In the genomic region with DNA sequence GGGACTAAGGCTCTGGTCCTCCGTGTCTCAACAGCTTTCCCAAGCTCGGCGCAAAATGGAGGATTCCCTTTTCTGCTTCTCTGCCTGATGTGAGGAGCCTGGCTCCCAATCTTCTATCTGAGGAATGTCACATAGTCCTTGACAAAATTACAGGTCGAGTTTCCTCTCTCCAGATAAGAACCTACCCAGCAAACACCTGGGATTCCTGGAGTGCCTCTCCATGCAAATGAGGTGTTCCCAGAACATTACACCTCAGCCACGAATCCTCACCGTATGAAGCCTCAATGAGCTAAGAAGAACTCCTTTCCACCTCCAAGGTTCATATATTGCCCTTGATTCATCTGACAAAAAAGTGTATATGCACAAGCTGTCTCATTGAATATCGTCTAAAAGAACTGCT, we compare ENCODE assay signal across 11 mouse cellular contexts. TPM values are rescaled to one million over a fixed set of nuclear protein-coding genes. Genes with fewer than 3 reads are reported as not detected.
DNase-seq lines count a peak whose midpoint lies in the region; ATAC-seq lines count a peak whose summit lies in the region.
"Had no signal": no experiment of that assay in that cellular context is flagged by ENCODE, and none has a peak within 500 bp of the region (broad histone marks: within the 10 kb centered on the region; RNA-seq: fewer than 3 reads in every experiment).

No protein-coding gene starts in this region.

- no peak overlapping the region for H3K4me3 ChIP-seq in heart, embryonic 16.5 days (ENCODE audit: low read length)
- H3K4me3 ChIP-seq in embryonic facial prominence, embryonic 13.5 days = peak overlapping the region; percentile 40
- H3K4me3 ChIP-seq in intestine, embryonic 16.5 days (ENCODE audit: low read length) = peak overlapping the region; percentile 37
- peak overlapping the region; percentile 46 for H3K4me3 ChIP-seq in midbrain, embryonic 15.5 days

- DNase-seq in heart, postnatal 36 days = no peak
- no peak for DNase-seq in embryo, embryonic 9.5 days (ENCODE audit: extremely low spot score)
- no peak for DNase-seq in adrenal gland, adult 2 months
- DNase-seq: kidney, postnatal 14 days had no signal

- no peaks in the 10 kb centered on the region for H3K27me3 ChIP-seq in heart, embryonic 16.5 days (ENCODE audit: control insufficient read depth, insufficient read depth, low read length)
- no peaks in the 10 kb centered on the region for H3K27me3 ChIP-seq in embryonic facial prominence, embryonic 13.5 days
- no peaks in the 10 kb centered on the region for H3K27me3 ChIP-seq in intestine, embryonic 16.5 days (replicated peaks; ENCODE audit: control insufficient read depth, insufficient read depth, low read length)
- H3K27me3 ChIP-seq in midbrain, embryonic 15.5 days (replicated peaks) = no peaks in the 10 kb centered on the region

- H3K27ac ChIP-seq in heart, embryonic 16.5 days (ENCODE audit: low read length) = no peak overlapping the region
- no peak overlapping the region for H3K27ac ChIP-seq in embryonic facial prominence, embryonic 13.5 days
- H3K27ac ChIP-seq in intestine, embryonic 16.5 days (ENCODE audit: low read length) = no peak overlapping the region
- H3K27ac ChIP-seq in midbrain, embryonic 15.5 days = no peak overlapping the region

- ATAC-seq in heart, embryonic 16.5 days (replicated peaks; ENCODE audit: extremely low read depth, insufficient read depth, low FRiP score) = no peak
- ATAC-seq in embryonic facial prominence, embryonic 13.5 days (ENCODE audit: insufficient number of reproducible peaks, insufficient read depth, low FRiP score, low TSS enrichment, low read depth) = no peak
- ATAC-seq in intestine, embryonic 16.5 days = no peak
- ATAC-seq in midbrain, embryonic 15.5 days (replicated peaks) = no peak
- ATAC-seq in frontal cortex, adult (ENCODE audit: low TSS enrichment) = no peak
- ATAC-seq: CD4-positive, CD25-positive, alpha-beta regulatory T cell, adult 4 months had no signal

- peaks cover 8% of the 10 kb centered on the region for H3K4me1 ChIP-seq in heart, embryonic 16.5 days (ENCODE audit: control insufficient read depth, insufficient read depth, low read length)
- peaks cover 24% of the 10 kb centered on the region for H3K4me1 ChIP-seq in embryonic facial prominence, embryonic 13.5 days
- H3K4me1 ChIP-seq in intestine, embryonic 16.5 days (ENCODE audit: control insufficient read depth, insufficient read depth, low read length) = peaks cover 8% of the 10 kb centered on the region
- peaks cover 6% of the 10 kb centered on the region; the same call in 1 of the 2 replicates for H3K4me1 ChIP-seq in midbrain, embryonic 15.5 days

- no peaks in the 10 kb centered on the region for H3K36me3 ChIP-seq in heart, embryonic 16.5 days (ENCODE audit: control insufficient read depth, insufficient read depth)
- H3K36me3 ChIP-seq in embryonic facial prominence, embryonic 13.5 days = no peaks in the 10 kb centered on the region
- H3K36me3 ChIP-seq in intestine, embryonic 16.5 days (ENCODE audit: control insufficient read depth, insufficient read depth, low read length) = no peaks in the 10 kb centered on the region
- no peaks in the 10 kb centered on the region for H3K36me3 ChIP-seq in midbrain, embryonic 15.5 days (replicated peaks)

- H3K9me3 ChIP-seq in heart, embryonic 16.5 days (replicated peaks; ENCODE audit: control insufficient read depth, low read length) = 0 out of 2 replicates have a peak, but pooled peaks cover 3% of the 10 kb centered on the region
- H3K9me3 ChIP-seq in embryonic facial prominence, embryonic 13.5 days = no peaks in the 10 kb centered on the region
- no peaks in the 10 kb centered on the region for H3K9me3 ChIP-seq in intestine, embryonic 16.5 days (ENCODE audit: control insufficient read depth, low read length)
- no peaks in the 10 kb centered on the region for H3K9me3 ChIP-seq in midbrain, embryonic 15.5 days

- 45% methylated on average over 7 of the region's 7 CpGs for WGBS in heart, embryonic 16.5 days
- 37% methylated on average over 7 of the region's 7 CpGs for WGBS in embryonic facial prominence, embryonic 13.5 days
- WGBS in intestine, embryonic 16.5 days = 46% methylated on average over 7 of the region's 7 CpGs
- 37% methylated on average over 7 of the region's 7 CpGs for WGBS in midbrain, embryonic 15.5 days

- no peak overlapping the region for H3K9ac ChIP-seq in heart, embryonic 16.5 days (ENCODE audit: low read length)
- no peak overlapping the region for H3K9ac ChIP-seq in embryonic facial prominence, embryonic 13.5 days
- H3K9ac ChIP-seq in intestine, embryonic 16.5 days (ENCODE audit: low read depth, low read length) = 0 out of 2 replicates have a peak overlapping the region, but pooled peaks have one; percentile 40
- 0 out of 2 replicates have a peak overlapping the region, but pooled peaks have one; percentile 42 for H3K9ac ChIP-seq in midbrain, embryonic 15.5 days

- peak overlapping the region; percentile 70 for H3K4me2 ChIP-seq in heart, embryonic 16.5 days (ENCODE audit: low read depth, low read length)
- H3K4me2 ChIP-seq in embryonic facial prominence, embryonic 13.5 days = peak overlapping the region; percentile 67
- peak overlapping the region; percentile 62 for H3K4me2 ChIP-seq in intestine, embryonic 16.5 days (ENCODE audit: low read depth, low read length)
- peak overlapping the region; percentile 78 for H3K4me2 ChIP-seq in midbrain, embryonic 15.5 days

- intact Hi-C loops in heart, postnatal 36 days (cut with DNase I) = no loop called here

RNA-seq across cellular contexts. Expression of a gene that starts 19.7 kb away (rescaled TPM):
- 0.19 and 0.34 TPM in 2 replicates for polyA plus RNA-seq in heart, embryonic 16.5 days (2015; fragmentation: Nextera tagmentation; extraction: Ambion mirVana)
- not detected for total RNA-seq in heart, postnatal 36 days (2021)
- 1.5 and 3.2 TPM in 2 replicates for polyA plus RNA-seq in embryonic facial prominence, embryonic 13.5 days (2015; fragmentation: Nextera tagmentation; extraction: Ambion mirVana)
- 0.10 TPM in 2 replicates for polyA plus RNA-seq in intestine, embryonic 16.5 days (2015; fragmentation: Nextera tagmentation; extraction: Ambion mirVana)
- polyA plus RNA-seq in midbrain, embryonic 15.5 days (2015; fragmentation: Nextera tagmentation; extraction: Ambion mirVana) = 0.18 and 0.24 TPM in 2 replicates
- not detected for total RNA-seq in adrenal gland, adult 2 months (2021)
- 0.02 TPM in 1 of 2 replicates, not detected in the other for polyA plus RNA-seq in adrenal gland, adult 2 months (2012; rRNA removed)
- total RNA-seq: monocyte, adult 5-6 weeks had no signal
- polyA plus RNA-seq: CD4-positive, CD25-positive, alpha-beta regulatory T cell, adult 4 months had no signal

RNA-seq across cellular contexts. Expression of a gene that starts 30.9 kb away (rescaled TPM):
- 5.0 and 7.4 TPM in 2 replicates for polyA plus RNA-seq in heart, embryonic 16.5 days (2015; fragmentation: Nextera tagmentation; extraction: Ambion mirVana)
- 10 to 100 TPM; 15.4 to 15.5 TPM for total RNA-seq in heart, postnatal 36 days (2021)
- polyA plus RNA-seq in embryonic facial prominence, embryonic 13.5 days (2015; fragmentation: Nextera tagmentation; extraction: Ambion mirVana) = 19.9 and 23.4 TPM in 2 replicates
- 9.0 and 10.7 TPM in 2 replicates for polyA plus RNA-seq in intestine, embryonic 16.5 days (2015; fragmentation: Nextera tagmentation; extraction: Ambion mirVana)
- polyA plus RNA-seq in midbrain, embryonic 15.5 days (2015; fragmentation: Nextera tagmentation; extraction: Ambion mirVana) = 2.3 and 2.7 TPM in 2 replicates
- total RNA-seq in adrenal gland, adult 2 months (2021) = 10 to 100 TPM; 13.4 to 19.7 TPM
- 16.8 and 17.4 TPM in 2 replicates for polyA plus RNA-seq in adrenal gland, adult 2 months (2012; rRNA removed)

Comparison
In these comparisons a context has a peak if more than half of its experiments do, and no peak if none do; other contexts are left out.
1. H3K9ac ChIP-seq: peak in intestine, embryonic 16.5 days (single experiment) and midbrain, embryonic 15.5 days (single experiment); none in heart, embryonic 16.5 days (single experiment) and embryonic facial prominence, embryonic 13.5 days (single experiment).
2. Peak in every context shown above with its lines, with median percentiles within 50 percentile points of each other: H3K4me2 ChIP-seq.